Mouse (Mus musculus): ENCODE data around the gene Vasn.

Vasn gene

GRCm38 (mm10) chr16:4643670-4644419 lies 4.1 kb downstream of the Vasn start:
- peak; percentile 92 for DNase-seq

- DNase-seq = no peak
Observed at GRCm38 (mm10) chr16:4645867-4646266, 6.1 kb downstream of the Vasn start.

DNA sequence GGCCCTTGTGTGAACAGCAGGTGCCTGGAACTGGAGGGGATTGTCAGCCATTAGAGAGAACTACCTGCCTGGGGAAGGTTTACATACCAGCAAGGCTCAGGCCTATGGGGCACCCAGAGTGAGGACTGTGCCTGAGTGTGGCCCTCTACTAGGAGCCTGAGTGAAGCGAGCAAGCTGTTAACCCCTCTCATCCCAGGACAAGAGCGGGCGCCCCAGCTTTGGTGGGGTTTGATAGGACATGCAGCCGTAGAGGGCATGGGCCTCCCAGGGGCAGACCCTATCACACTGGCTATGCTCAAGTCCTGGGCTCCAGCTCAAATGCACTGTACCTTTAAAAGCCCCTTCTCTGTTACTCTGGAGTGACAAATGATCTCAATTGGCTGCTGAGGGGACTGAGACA lies 7.1 kb downstream of the Vasn start:
- DNase-seq = no peak

GRCm38 (mm10) chr16:4647651-4648141 lies 8.0 kb downstream of the Vasn start:
- DNase-seq = no peak

DNA sequence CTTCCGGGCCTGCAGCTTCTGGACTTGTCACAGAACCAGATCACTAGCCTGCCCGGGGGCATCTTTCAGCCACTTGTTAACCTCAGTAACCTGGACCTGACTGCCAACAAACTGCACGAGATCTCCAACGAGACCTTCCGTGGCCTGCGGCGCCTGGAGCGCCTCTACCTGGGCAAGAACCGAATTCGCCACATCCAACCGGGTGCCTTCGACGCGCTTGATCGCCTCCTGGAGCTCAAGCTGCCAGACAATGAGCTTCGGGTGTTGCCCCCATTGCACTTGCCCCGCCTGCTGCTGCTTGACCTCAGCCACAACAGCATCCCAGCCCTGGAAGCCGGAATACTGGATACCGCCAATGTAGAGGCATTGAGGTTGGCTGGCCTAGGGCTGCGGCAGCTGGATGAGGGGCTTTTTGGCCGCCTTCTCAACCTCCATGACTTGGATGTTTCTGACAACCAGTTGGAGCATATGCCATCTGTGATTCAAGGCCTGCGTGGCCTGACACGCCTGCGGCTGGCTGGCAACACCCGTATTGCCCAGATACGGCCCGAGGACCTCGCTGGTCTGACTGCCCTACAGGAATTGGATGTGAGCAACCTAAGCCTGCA lies 8.8 kb downstream of the Vasn start:
- peak; percentile 82 for DNase-seq

DNA sequence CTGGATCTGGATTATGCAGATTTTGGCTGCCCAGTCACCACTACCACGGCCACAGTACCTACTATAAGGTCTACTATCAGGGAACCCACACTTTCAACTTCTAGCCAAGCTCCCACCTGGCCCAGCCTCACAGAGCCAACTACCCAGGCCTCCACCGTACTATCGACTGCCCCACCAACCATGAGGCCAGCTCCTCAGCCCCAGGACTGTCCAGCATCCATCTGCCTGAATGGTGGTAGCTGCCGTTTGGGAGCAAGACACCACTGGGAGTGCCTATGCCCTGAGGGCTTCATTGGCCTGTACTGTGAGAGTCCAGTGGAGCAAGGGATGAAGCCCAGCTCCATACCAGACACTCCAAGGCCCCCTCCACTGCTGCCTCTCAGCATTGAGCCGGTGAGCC lies 9.5 kb downstream of the Vasn start:
- no peak for DNase-seq

DNA sequence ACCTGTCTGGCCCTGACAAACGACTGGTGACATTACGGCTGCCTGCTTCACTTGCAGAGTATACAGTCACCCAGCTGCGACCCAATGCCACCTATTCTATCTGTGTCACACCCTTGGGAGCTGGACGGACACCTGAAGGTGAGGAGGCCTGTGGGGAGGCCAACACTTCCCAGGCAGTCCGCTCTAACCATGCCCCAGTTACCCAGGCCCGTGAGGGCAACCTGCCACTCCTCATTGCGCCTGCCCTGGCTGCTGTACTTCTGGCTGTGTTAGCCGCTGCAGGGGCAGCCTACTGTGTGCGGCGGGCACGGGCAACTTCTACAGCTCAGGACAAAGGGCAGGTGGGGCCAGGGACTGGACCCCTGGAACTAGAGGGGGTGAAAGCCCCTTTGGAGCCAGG lies 10.0 kb downstream of the Vasn start:
- DNase-seq = no peak

DNA sequence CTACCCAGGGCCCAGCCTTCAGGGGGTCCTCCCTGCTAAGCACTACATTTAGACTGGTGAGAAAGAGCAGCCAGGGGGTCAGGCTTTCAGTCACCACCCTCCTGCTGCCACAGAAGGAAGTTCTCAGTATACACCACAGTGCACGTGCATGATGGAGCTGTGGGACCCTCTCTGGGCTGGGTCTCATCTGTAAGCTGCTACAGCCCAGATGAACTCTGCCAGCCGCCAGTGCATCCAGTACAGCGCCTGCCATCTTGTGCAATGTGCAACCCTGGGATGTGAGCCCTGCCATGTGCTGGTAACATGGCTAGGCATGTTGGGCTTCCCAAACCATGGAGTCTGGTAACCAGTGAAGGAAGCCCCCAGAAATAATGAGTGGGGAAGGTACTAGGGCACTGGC lies 10.4 kb downstream of the Vasn start:
- no peak for DNase-seq

- DNase-seq = no peak
Observed at GRCm38 (mm10) chr16:4651081-4651480, 11.3 kb downstream of the Vasn start.

GRCm38 (mm10) chr16:4651624-4652023 lies 11.9 kb downstream of the Vasn start:
- no peak for DNase-seq

DNA sequence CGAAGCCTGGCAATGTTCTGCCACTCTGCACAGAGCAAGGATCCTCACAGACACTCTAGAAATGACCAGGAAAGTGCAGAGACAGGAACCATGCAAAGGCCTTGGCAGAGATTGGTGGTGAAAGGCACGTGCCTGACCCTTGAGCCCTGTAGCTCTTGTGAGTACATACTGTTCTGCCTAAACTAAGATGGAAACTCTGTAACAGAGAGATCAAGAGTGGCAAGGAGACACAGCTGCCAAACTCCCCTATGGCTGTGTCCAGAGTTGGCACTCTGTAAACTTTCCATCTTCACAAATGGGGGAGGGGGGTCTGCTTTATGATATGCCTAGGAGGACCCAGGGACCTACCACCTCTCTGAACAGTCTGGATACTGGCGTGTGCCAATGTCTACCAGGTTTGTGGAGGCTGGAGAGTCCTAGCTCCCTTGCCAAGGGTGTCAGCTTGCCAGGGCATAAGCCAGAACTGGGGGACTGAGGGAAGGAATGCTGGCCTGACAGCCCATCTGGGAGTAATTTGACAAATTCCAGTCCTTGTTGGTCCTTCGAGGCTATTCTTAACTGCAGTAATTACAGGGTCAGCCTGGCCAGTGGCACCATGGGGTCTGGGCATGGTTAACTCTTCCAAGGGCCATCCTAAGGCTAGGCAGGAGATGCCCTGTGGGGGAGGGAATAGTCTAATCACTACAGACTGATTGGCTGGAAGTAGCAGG lies 13.1 kb downstream of the Vasn start:
- DNase-seq = peak; percentile 81

GRCm38 (mm10) chr16:4654706-4655105 lies 15.0 kb downstream of the Vasn start:
- DNase-seq = peak; percentile 86

GRCm38 (mm10) chr16:4655251-4655734 lies 15.6 kb downstream of the Vasn start:
- DNase-seq = peak; percentile 79

- DNase-seq = no peak
Observed at GRCm38 (mm10) chr16:4655764-4656570, 16.2 kb downstream of the Vasn start.

DNA sequence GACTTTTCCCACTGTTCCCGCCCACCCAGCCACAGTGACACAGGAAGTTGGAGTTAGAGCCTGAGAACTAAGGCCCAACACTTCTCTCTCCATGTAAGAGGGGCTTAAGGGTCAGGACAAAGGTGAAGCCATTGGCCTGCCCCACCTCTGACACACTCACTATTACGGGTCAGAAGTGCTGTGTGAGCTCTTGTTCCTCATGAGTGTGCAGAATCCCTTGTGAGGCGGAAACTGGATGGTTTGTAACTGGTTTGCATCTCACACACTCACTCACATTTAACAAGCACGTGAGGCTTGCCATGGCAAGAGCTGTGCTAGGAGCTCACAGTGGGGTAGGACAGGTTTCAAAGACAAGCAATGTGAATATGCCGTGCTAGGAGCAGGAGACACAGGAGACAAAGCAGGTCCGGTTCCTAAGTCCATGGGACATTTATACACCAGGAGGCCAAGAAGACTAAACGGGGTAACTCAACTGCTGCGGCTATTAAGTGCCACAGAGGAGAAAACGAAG lies 16.9 kb downstream of the Vasn start:
- DNase-seq = peak; percentile 67

GRCm38 (mm10) chr16:4658781-4659245 lies 19.1 kb downstream of the Vasn start:
- DNase-seq = peak; percentile 4

DNA sequence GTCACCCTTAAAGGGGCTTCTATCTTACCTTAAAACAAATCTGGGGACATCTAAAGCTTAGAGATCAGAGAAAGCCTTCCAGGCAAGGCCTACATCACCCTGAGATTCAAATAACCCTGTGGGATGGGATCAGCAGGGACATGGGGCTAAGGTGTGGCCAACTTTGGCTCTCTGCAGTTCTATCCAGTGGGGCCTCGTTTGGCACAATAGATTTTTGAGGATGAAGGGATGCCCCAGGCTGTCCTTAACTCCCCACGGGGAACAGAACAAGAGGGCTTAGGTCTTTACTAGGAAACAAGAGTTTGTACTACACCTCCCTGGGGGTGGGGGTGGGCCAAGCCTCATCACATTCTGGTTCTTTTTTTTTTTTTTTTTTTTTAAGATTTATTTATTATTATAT lies 19.6 kb downstream of the Vasn start:
- no peak for DNase-seq

- DNase-seq = no peak
Observed at GRCm38 (mm10) chr16:4661605-4662004, 21.9 kb downstream of the Vasn start.

DNA sequence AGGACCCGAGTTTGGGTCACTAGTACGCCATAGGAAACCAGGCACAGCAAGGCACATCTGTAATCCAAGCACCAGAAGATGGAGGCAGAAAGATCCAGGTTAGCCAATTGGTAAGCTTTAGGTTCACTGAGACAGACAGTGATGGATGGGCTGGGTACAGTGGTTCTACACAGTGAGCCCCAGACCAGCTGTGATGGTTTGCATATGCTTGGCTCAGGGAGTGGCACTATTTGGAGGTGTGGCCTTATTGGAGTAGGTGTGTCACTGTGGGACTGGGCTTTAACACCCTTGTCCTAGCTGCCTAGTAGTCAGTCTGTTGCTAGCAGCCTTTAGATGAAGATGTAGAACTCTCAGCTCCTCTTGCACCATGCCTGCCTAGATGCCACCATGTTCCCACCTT lies 24.1 kb downstream of the Vasn start:
- DNase-seq = no peak

DNA sequence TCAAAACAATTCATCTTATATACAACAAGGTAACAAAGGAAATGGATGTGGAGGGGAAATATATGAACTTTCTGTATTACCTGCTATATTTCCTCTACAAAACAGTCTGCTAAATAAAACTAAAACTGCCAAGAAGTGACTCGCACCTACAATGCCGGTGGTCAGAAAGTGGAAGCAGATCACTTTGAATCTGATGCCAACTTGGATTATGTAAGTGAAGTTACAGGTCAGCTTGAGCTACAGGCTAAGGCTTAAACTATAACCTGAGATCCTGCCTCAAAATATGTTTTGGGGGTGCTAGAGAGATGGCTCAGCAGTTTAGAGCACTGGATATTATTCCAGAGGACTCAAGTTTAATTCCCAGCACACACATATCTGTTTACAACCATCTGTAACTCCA lies 26.0 kb downstream of the Vasn start:
- DNase-seq = peak; percentile 85

DNA sequence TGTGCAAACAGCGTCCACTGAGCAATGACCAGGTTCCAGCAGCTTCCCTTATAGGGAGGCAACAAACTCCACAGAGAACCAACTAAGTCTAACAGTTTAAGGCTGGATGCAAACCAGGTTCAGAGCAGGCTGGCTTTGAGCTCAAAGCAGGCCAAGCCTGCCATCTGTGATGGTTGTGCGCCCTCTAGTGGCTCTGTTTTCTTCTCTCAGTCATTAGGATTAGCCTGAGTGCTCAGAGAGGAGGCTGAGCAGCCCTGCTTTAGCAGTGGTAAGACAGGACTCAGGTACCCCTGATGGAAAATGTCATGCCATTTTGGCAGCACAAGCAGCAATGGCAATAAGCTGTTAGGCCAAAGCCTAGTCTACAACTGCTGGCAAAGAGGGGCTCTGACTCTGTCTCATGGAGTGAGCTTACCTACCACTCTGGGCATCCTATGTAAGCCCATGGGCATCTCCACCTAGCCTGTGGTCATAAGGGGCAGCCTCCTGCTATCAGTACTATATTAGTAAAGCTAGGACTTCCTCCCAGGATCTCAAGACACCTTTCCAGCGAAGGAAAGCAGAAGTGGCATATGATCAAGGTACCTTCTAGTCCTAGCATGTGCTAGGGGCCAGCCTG lies 27.6 kb downstream of the Vasn start:
- DNase-seq = peak; percentile 94

DNA sequence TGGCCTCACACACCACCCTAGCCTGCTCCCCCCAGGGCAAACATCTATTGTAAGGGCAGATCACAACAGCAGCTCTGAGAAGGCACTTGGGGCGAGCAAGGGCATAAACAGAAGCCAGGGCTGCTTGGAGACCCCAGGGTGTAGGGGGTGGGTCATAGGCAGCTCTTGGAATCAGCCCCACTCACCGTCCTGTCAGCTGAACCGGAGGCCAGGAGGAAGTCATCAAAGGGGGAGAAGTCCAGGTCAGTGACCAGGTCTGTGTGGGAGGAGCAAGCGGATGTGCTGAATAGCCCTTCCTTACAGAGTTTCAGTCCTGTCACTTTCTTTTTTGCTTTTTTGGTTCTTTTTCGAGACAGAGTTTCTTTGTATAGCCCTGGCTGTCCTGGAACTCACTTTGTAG lies 30.6 kb downstream of the Vasn start:
- peak; percentile 63 for DNase-seq

Data from kidney, adult 9 months (tissue).